Mouse (Mus musculus): ENCODE data around the gene Zfp949.
"Not testable (repeated sequence)": the region's sequence is repeated elsewhere in the genome, so short reads cannot be mapped to it uniquely, and the experiment has no call there.

DNA sequence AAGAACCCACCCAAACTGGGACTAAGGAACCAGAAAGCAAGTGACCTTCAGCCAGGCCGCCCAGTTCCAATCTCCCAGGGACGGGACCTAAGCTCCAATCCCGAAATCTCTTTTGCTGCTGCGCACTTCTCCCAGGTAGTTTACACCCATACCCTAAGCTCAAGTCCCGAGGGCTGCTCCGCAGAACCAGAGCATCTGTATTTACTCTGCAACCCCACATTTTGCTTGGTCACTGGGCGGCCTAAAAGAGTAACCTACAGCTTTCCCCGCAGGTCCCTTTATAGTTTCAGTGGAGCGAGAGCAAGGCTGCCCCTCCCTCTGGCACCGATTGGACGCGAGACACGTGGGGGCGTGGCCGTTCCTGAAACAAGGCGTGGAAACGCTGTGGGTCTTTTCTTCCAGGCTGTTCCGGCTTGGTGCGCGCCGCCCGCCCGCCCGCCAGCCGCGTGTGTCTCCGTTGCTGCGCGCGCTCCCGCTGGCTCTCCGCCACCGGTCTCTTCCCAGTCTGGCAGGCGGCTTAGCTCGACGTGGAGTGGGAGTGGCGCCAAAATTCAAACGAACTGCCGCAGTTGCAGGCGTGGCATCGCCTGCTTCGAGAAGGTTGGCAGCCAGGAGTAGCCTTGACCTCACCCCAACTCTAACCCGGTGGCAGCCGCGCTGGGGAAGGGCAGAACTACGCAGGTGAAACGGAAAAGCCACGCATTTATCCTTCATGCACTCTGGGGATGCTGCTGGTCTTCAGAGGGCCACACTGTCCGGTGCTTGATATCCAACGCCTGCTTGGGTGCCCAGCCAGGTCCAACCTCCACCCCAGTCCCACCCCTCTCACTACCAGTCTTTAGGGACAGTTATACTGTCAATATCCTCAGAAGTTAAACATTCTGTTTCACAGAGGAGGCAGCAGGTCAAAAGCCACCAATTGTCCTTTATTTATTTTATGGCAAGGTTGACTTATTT, 51.7 kb downstream of the Zfp949 start:
- TF ChIP-seq CTCF, EP300 (IDR thresholded peaks at IDR 0.05; ENCODE audit: low read depth): not testable (repeated sequence)

Data from liver, postnatal 0 days (tissue).